Mouse (Mus musculus) ES-E14 (cell line): Measurements from ENCODE around the gene Osbpl6.

Source experiments
- HCFC1 ChIP-seq: IDR thresholded peaks from 2 replicates; pipeline ENCODE4 v1.6.1; 2012; ENCODE audit warnings: low read length, inconsistent platforms, borderline replicate concordance; ENCODE audit not compliant: insufficient read depth
- ZC3H11A ChIP-seq: IDR thresholded peaks from 2 replicates; pipeline ENCODE4 v1.6.1; 2012; ENCODE audit warnings: low read depth, mild to moderate bottlenecking, inconsistent platforms, low read length, borderline replicate concordance
- ZNF384 ChIP-seq: IDR thresholded peaks from 2 replicates; pipeline ENCODE4 v1.6.1; 2012; ENCODE audit warnings: low read depth, low read length, inconsistent platforms

GRCm38 (mm10) chr2:76542921-76543320 lies 136.6 kb downstream of the Osbpl6 start:
- TF ChIP-seq HCFC1 (no peak), ZNF384 (no peak), ZC3H11A (no peak)
